Mouse (Mus musculus) heart, embryonic 13.5 days (tissue): Measurements from ENCODE around the gene Jam3. TPM values are rescaled to one million over a fixed set of nuclear protein-coding genes. Genes with fewer than 3 reads are reported as not detected.

ENCODE experiments used
- ATAC-seq: fragments of 200-750 bp; cut with Nextera tagmentation; 2 replicates; pipeline ENCODE4 v1.8.0; 2017; ENCODE audit warnings: moderate TSS enrichment; ENCODE audit not compliant: insufficient number of reproducible peaks, low FRiP score, low TSS enrichment; ENCODE audit errors: extremely low read depth
- H3K27ac ChIP-seq: fragments of 300-500 bp; sonication (generic); replicated peaks from 2 replicates; pipeline ENCODE4 v1.5.1; 2015; ENCODE audit warnings: moderate library complexity, mild to moderate bottlenecking, inconsistent platforms
- H3K27me3 ChIP-seq: fragments of 300-500 bp; sonication (generic); replicated peaks from 2 replicates; pipeline ENCODE4 v1.6.1; 2015; ENCODE audit warnings: mild to moderate bottlenecking, inconsistent platforms
- H3K36me3 ChIP-seq: fragments of 300-500 bp; sonication (generic); 2 replicates; pipeline ENCODE4 v1.6.1; 2015; ENCODE audit warnings: mild to moderate bottlenecking, inconsistent platforms
- H3K4me1 ChIP-seq: fragments of 300-500 bp; sonication (generic); 2 replicates; pipeline ENCODE4 v1.6.1; 2015; ENCODE audit warnings: inconsistent platforms
- H3K4me2 ChIP-seq: fragments of 300-500 bp; sonication (generic); 2 replicates; pipeline ENCODE4 v1.6.1; 2015; ENCODE audit warnings: inconsistent platforms, mild to moderate bottlenecking, moderate library complexity
- H3K4me3 ChIP-seq: fragments of 300-500 bp; sonication (generic); 2 replicates; pipeline ENCODE4 v1.5.1; 2015; ENCODE audit warnings: moderate library complexity, mild to moderate bottlenecking, inconsistent platforms
- H3K9ac ChIP-seq: fragments of 300-500 bp; sonication (generic); 2 replicates; pipeline ENCODE4 v1.6.1; 2015; ENCODE audit warnings: inconsistent platforms, mild to moderate bottlenecking, moderate library complexity
- H3K9me3 ChIP-seq: fragments of 300-500 bp; sonication (generic); 2 replicates; pipeline ENCODE4 v1.6.1; 2016; ENCODE audit warnings: inconsistent platforms
- WGBS: fragments of 180-500 bp; shearing (Covaris S2); methylation state at CpG from one replicate; pipeline ENCODE4 v1.1.7; 2015; ENCODE audit warnings: mixed read lengths; 5-methylcytosine and 5-hydroxymethylcytosine counted together
- polyA plus RNA-seq: library from polyadenylated mRNA; unstranded; fragments of >200 nt; fragmentation: Nextera tagmentation; extraction: Ambion mirVana; gene quantifications from 2 replicates; pipeline ENCODE4 v1.2.1, GENCODE M21; 2015

Gene Jam3
- polyA plus RNA-seq, 1 experiment from 2014 or later = 39.8 TPM

DNA sequence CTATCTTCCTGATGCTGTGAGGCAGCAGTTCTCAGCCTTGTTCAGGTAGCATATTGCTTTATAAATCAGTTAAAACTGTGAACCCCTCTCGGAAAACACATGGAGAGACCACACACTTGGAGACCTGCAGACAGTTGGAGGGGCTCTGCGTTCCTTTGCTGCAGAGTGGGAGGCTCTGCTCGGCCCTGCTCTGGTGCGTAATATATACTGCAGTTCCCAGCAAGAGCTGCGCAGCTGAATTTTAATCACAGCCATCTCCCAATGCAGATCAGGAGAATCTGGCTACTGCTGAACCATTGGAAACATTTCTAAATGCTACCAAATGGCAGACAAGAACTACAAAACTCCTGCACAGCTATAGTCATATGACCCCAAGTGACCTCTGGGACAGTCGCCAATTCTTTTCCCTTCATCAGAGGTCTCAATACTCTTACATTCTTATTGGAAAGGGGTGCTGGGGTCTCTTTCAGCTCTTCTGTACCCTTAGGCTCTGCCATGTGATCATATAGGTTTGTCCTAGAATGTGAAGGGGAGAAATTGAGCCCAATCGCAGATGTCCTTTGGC, 33.5 kb upstream of the Jam3 start:
- Histone ChIP-seq H3K27ac (no peak overlapping the region), H3K4me1 (peaks cover 57% of the 10 kb centered on the region), H3K9me3 (no peaks in the 10 kb centered on the region), H3K4me2 (no peak overlapping the region), H3K27me3 (no peaks in the 10 kb centered on the region), H3K36me3 (no peaks in the 10 kb centered on the region), H3K4me3 (no peak overlapping the region), H3K9ac (no peak overlapping the region)
- no peak for ATAC-seq
- 85% methylated on average over 7 of the region's 7 CpGs for WGBS

- Histone ChIP-seq H3K4me1 (peaks cover 28% of the 10 kb centered on the region), H3K27ac (no peak overlapping the region), H3K9ac (no peak overlapping the region), H3K4me2 (no peak overlapping the region), H3K4me3 (no peak overlapping the region), H3K9me3 (no peaks in the 10 kb centered on the region), H3K36me3 (no peaks in the 10 kb centered on the region), H3K27me3 (no peaks in the 10 kb centered on the region)
- no peak for ATAC-seq
Observed at GRCm38 (mm10) chr9:27185820-27186219, 30.6 kb upstream of the Jam3 start.

- Histone ChIP-seq H3K4me3 (no peak overlapping the region), H3K9me3 (no peaks in the 10 kb centered on the region), H3K27ac (no peak overlapping the region), H3K27me3 (no peaks in the 10 kb centered on the region), H3K4me2 (no peak overlapping the region), H3K4me1 (peaks cover 3% of the 10 kb centered on the region), H3K36me3 (no peaks in the 10 kb centered on the region), H3K9ac (no peak overlapping the region)
- WGBS = 74% methylated on average over 5 of the region's 5 CpGs
- ATAC-seq = no peak
Observed at GRCm38 (mm10) chr9:27182087-27182486, 26.9 kb upstream of the Jam3 start.

GRCm38 (mm10) chr9:27180492-27180891, 25.3 kb upstream of the Jam3 start:
- Histone ChIP-seq H3K27ac (no peak overlapping the region), H3K9ac (no peak overlapping the region), H3K4me1 (peaks cover 3% of the 10 kb centered on the region; the same call in 1 of the 2 replicates), H3K4me2 (no peak overlapping the region), H3K9me3 (no peaks in the 10 kb centered on the region), H3K4me3 (no peak overlapping the region), H3K27me3 (no peaks in the 10 kb centered on the region), H3K36me3 (no peaks in the 10 kb centered on the region)
- ATAC-seq = no peak
- 57% methylated on average over 3 of the region's 3 CpGs for WGBS

GRCm38 (mm10) chr9:27178935-27179334, 23.7 kb upstream of the Jam3 start:
- H3K27me3 ChIP-seq = no peaks in the 10 kb centered on the region
- 49% methylated on average over 4 of the region's 4 CpGs for WGBS
- H3K36me3 ChIP-seq = no peaks in the 10 kb centered on the region
- H3K4me1 ChIP-seq = peaks cover 4% of the 10 kb centered on the region; the same call in 1 of the 2 replicates
- no peak for ATAC-seq
- H3K9ac ChIP-seq = no peak overlapping the region
- no peaks in the 10 kb centered on the region for H3K9me3 ChIP-seq
- no peak overlapping the region for H3K4me2 ChIP-seq
- no peak overlapping the region for H3K27ac ChIP-seq
- no peak overlapping the region for H3K4me3 ChIP-seq

DNA sequence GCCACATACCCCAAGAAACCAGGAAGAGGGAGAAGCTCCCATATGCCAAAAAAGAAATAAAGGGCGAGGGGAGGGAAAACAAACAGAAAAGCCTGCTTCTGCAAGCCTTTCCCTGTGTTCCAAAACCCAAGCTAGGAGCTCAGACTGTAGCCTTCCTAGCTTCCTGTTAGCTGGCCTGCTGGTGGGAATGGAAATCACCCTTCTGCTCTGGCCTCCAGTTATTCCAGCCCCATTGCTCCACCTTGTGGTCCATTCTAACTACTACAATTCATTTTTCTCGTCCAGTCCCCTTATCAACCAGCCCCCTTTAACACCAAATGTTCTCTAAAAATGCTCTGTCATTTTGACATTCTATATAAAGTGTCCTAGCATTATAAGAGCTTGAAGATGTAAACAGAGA, 20.9 kb upstream of the Jam3 start:
- Histone ChIP-seq H3K9ac (peak overlapping the region; percentile 37; the same call in 1 of the 2 replicates), H3K4me2 (no peak overlapping the region), H3K4me3 (no peak overlapping the region), H3K36me3 (no peaks in the 10 kb centered on the region), H3K4me1 (peaks cover 5% of the 10 kb centered on the region; the same call in 1 of the 2 replicates), H3K27ac (no peak overlapping the region), H3K9me3 (no peaks in the 10 kb centered on the region), H3K27me3 (no peaks in the 10 kb centered on the region)
- no peak for ATAC-seq
- 0% methylated on average over 2 of the region's 2 CpGs for WGBS

DNA sequence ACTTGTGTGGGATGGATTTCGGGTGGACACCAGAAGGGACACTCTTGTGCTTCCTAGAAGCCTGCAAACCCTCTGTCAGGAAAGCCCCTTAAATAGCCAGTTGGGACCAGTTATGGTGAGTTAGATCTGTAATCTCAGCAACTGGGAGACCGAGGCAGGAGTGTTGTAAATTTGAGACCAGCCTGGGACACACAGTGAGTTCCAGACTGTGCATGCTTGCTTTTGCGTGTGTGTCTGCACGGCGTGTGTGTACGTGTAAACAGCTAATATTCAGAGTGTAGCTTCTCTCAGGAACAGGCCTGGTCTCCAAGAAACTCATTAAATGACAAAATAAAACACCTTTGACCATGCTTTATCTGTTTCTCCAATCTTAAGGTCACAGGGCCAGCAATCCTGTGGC, 20.5 kb upstream of the Jam3 start:
- ATAC-seq = no peak
- Histone ChIP-seq H3K4me3 (no peak overlapping the region), H3K9ac (peak overlapping the region; percentile 37; the same call in 1 of the 2 replicates), H3K36me3 (no peaks in the 10 kb centered on the region), H3K27ac (no peak overlapping the region), H3K4me1 (peaks cover 5% of the 10 kb centered on the region; the same call in 1 of the 2 replicates), H3K4me2 (no peak overlapping the region), H3K27me3 (no peaks in the 10 kb centered on the region), H3K9me3 (no peaks in the 10 kb centered on the region)
- 80% methylated on average over 6 of the region's 6 CpGs for WGBS

DNA sequence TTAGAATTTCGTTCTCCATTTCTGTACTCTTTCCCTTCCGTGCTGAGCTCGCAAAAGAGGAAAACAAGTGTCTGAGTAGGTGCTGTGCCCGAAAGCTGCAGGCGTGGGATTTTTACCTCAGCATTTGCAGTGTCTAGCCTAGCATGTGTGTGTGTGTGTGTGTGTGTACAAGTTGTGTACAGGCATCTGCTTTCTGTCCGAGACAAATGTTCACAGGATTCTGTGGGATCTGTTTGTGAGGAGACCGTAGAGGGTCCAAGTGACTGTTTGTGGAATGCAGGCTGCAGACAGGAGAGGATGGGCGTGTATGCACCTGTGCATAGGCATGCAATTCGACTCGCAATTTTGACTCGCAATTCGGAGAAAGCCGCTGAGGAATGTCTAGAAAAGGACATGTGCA, 20.0 kb upstream of the Jam3 start:
- ATAC-seq = no peak

DNA sequence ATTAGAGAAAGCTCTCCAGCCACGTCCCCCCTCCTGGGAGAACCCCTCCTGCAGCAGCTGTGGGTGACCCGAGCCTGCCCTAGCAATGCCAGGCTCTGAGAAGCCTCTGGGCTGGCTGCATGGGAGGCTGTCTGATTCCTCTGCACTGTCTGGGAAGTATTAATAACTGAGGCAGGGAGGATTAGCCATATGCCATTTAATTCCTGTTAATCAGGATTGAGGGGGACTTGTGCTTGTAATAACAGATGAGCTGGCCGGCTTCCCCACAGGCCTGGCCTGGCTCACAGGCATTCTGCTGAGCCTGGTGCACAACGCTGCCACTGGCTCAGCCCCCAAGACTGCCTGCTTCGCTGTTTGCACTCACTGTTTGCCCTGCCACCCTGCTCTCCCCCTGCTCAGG, 18.9 kb upstream of the Jam3 start:
- no peak for ATAC-seq

More for the DNA sequence above, 20.0 kb upstream of the Jam3 start:
- Histone ChIP-seq H3K9ac (no peak overlapping the region), H3K36me3 (no peaks in the 10 kb centered on the region), H3K4me2 (no peak overlapping the region), H3K27ac (no peak overlapping the region), H3K4me1 (peaks cover 5% of the 10 kb centered on the region; the same call in 1 of the 2 replicates), H3K4me3 (no peak overlapping the region), H3K27me3 (no peaks in the 10 kb centered on the region), H3K9me3 (no peaks in the 10 kb centered on the region)
- WGBS = 80% methylated on average over 13 of the region's 13 CpGs

DNA sequence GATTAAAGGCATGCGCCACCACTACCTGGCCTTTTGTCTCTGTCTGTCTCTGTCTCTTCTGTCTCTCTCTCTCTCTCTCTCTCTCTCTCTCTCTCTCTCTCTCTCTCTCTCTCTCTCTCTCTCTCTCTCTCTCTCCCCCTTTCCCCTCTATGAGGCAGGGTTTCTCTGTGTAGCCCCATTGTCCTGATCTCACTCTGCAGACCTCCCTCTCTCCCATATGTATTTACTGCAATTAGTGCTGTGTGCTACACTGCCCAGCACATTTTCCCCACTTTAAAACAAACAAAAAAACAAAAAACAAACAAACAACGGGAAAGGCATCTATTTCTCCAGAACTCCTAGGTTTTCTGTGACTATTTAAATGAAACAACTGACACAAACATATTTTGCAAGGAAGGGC, 18.4 kb upstream of the Jam3 start:
- ATAC-seq = no peak
- no peak overlapping the region for H3K9ac ChIP-seq
- no peak overlapping the region for H3K4me2 ChIP-seq
- H3K36me3 ChIP-seq = no peaks in the 10 kb centered on the region
- H3K27ac ChIP-seq = no peak overlapping the region
- H3K4me3 ChIP-seq = no peak overlapping the region
- no peaks in the 10 kb centered on the region for H3K27me3 ChIP-seq
- peaks cover 5% of the 10 kb centered on the region; the same call in 1 of the 2 replicates for H3K4me1 ChIP-seq
- no peaks in the 10 kb centered on the region for H3K9me3 ChIP-seq
- 70% methylated on average over 2 of the region's 2 CpGs for WGBS

More for the DNA sequence above, 18.9 kb upstream of the Jam3 start:
- Histone ChIP-seq H3K36me3 (no peaks in the 10 kb centered on the region), H3K9ac (no peak overlapping the region), H3K27me3 (no peaks in the 10 kb centered on the region), H3K4me1 (peaks cover 5% of the 10 kb centered on the region; the same call in 1 of the 2 replicates), H3K27ac (no peak overlapping the region), H3K9me3 (no peaks in the 10 kb centered on the region), H3K4me2 (no peak overlapping the region), H3K4me3 (no peak overlapping the region)
- 46% methylated on average over 5 of the region's 5 CpGs for WGBS

- no peak for ATAC-seq
- Histone ChIP-seq H3K36me3 (no peaks in the 10 kb centered on the region), H3K27me3 (no peaks in the 10 kb centered on the region), H3K9ac (no peak overlapping the region), H3K9me3 (no peaks in the 10 kb centered on the region), H3K4me1 (peaks cover 5% of the 10 kb centered on the region; the same call in 1 of the 2 replicates), H3K4me2 (no peak overlapping the region), H3K4me3 (no peak overlapping the region), H3K27ac (no peak overlapping the region)
- 62% methylated on average over 6 of the region's 6 CpGs for WGBS
Observed at GRCm38 (mm10) chr9:27172839-27173238, 17.6 kb upstream of the Jam3 start.

- Histone ChIP-seq H3K27me3 (no peaks in the 10 kb centered on the region), H3K4me2 (no peak overlapping the region), H3K36me3 (no peaks in the 10 kb centered on the region), H3K4me1 (0 out of 2 replicates have a peak, but pooled peaks cover 2% of the 10 kb centered on the region), H3K9me3 (no peaks in the 10 kb centered on the region), H3K4me3 (no peak overlapping the region), H3K27ac (no peak overlapping the region), H3K9ac (no peak overlapping the region)
- no peak for ATAC-seq
- WGBS = 56% methylated on average over 3 of the region's 3 CpGs
Observed at GRCm38 (mm10) chr9:27170726-27171125, 15.5 kb upstream of the Jam3 start.
